Mouse (Mus musculus) heart, adult 18-20 months (tissue): Measurements from ENCODE around the gene Ddx49. TPM values are rescaled to one million over a fixed set of nuclear protein-coding genes. Genes with fewer than 3 reads are reported as not detected.

Experiments
- DNase-seq, 2 experiments: peaks; one replicate each; pipeline ENCODE4 v3.0.0; 2021 to 2022; ENCODE audit warnings: mixed read lengths in 1 of 2
- total RNA-seq, 2 experiments: library from RNA; stranded (reverse); gene quantifications; 2 replicates each; pipeline ENCODE4 v1.2.3; 2021

The Ddx49 gene
- total RNA-seq, 2 experiments from 2014 or later, result 27.4 to 34.6 TPM

DNA sequence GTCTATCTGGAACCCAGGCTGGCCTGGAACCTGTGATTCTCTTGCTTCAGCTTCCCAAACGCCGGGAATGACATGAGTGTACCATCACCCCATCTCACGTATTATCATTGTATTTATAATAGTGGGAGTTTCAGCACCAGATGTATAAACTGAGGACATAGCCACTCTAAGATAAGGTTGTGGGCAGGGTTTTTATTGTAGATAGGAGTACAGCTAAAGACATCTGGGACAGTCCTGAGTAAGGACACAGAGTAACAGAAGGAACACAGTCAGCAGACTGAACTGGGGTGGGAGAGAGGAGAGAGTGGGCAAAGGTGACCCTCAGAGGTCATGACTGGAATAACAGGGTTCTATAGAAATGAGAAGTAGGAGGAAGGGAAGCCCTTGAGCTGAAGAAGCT, 34.6 kb downstream of the Ddx49 start:
- DNase-seq, result no peak

DNA sequence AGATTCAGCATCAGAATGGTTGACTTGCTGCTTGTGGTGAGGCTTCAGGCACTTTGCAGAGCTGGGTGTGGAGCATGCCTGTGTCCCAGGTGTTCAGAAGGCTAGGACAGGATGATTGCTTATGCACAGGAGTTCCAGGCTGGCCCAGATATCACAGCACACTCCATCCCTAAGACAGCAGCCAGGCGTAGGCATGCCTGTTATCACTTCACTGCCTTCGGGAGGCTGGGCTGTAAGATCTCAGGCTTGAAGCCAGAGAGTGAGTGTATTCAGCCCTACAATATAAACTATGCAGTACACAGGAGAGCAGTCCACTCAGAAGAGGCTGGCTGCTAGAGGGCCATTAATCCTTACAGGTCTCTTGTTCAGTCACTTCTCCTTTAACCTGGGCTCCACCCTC, 43.2 kb downstream of the Ddx49 start:
- DNase-seq, result no peak

DNA sequence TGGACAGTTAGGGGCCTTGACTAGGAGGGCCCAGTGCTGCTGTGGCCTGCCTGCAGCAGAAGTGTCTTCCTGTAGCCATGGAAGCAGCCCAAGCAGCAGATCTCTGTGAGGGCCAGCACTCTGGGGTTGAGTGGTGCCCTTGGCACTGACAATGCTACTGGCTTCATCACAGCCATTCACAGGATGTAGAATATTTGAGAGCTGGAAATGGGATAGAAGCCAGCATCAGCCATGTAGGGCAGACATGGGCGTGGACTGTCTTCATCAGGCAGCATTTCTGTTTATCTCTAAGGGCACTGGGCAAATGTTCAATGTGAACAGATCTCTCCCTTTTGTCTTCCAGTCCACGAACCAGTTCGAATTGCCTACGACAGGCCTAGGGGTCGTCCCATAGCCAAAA, 43.7 kb downstream of the Ddx49 start:
- DNase-seq, result peak in 1 of 2 experiments; percentile 55

DNA sequence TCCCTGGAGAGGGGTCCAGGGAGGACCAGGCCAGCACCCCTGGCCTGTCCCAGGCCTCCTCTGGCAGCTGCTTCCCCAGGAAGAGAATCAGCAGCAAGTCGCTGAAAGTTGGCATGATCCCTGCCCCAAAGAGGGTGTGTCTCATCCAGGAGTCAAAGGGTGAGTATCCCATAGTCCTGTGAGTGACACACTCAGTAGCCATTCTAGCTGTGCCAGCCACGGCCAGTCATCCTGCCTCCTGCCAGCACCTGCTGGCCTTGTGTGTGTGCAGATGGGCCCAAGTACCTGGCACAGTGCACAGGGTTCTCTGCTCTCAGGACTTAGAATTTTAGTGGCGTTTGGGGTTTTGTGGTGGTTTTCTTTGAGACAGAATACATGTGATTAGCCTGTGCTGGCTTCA, 44.8 kb downstream of the Ddx49 start:
- no peak for DNase-seq

DNA sequence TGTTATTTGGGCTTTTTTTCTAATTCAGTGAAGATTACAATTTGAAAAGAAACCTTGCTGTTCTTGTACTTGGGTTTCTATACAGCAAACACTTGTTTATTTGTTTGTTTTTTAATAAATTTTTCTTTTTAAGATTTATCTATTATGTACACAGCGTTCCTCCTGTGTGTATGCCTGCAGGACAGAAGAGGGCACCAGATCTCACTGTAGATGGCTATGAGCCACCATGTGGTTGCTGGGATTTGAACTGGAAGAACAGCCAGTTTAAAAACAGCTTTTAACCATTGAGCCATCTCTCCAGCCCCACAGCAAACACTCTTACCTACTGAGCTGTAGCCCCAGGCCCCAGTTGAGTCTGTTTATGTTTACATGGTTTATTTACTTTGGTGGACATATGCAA, 47.7 kb downstream of the Ddx49 start:
- DNase-seq, result no peak

DNA sequence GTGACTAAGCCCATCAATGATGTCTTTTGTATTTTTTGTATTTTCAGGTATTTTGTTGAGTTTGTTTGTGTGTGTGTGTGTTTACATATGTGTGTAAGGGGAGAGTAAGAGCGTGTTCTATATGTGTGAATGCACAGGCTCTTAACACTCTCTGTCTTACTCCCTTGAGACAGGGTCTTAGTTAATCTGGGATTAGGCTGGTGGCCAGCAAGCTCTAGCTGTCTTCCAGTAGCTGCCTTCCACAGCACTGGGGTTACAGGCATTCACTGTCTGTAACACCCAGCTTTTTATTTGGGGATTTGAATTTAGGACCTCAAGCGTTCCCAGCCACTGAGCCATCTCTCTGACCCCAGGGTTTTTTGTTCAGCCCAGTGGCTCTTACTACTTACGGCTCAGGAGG, 54.4 kb downstream of the Ddx49 start:
- DNase-seq, result no peak

DNA sequence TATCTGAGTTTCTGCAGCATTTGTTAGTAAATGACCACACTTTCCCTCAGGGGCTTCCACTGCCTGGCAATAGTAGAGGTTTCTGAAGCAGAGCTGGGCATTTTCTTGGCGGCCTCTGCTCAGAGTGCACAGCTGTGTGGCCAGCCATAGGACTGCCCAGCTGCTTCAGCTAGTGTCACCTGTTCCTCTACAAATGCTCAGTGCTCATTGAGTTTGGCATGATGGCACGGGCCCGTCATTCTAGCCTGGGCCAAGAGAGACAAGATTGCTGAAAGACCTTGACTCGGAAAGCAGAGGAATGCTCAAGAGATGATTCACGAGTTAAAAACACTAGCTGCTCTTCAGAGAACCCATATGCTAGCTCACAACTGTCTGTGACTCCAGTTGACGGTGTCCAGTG, 55.7 kb downstream of the Ddx49 start:
- DNase-seq, result no peak

Other genes starting within 250 kb of the Ddx49 start
- 1 to 10 TPM in 1 of 2 experiments, under 1 TPM in 1; 0.52 to 1.4 TPM for gene Tm6sf2, start 229.6 kb downstream of the Ddx49 start, total RNA-seq
- under 1 TPM in 1 of 2 experiments, not detected in 1; 0.08 TPM for gene Hapln4, start 219.0 kb downstream of the Ddx49 start, total RNA-seq
- gene Ncan, start 181.6 kb downstream of the Ddx49 start, total RNA-seq, result under 1 TPM in 1 of 2 experiments, not detected in 1; 0.03 TPM
- 1 to 10 TPM; 7.5 to 7.9 TPM for gene Nr2c2ap, start 171.2 kb downstream of the Ddx49 start, total RNA-seq
- 10 to 100 TPM; 19.8 to 19.9 TPM for gene Rfxank, start 163.3 kb downstream of the Ddx49 start, total RNA-seq
- 10 to 100 TPM; 17.6 to 28.5 TPM for gene Borcs8, start 163.0 kb downstream of the Ddx49 start, total RNA-seq
- gene Mef2b, start 162.8 kb downstream of the Ddx49 start, total RNA-seq, result under 1 TPM in 1 of 2 experiments, not detected in 1; 0.31 TPM
- gene Tmem161a, start 130.1 kb downstream of the Ddx49 start, total RNA-seq, result 100 to 1,000 TPM in 1 of 2 experiments, 10 to 100 TPM in 1; 90.1 to 101 TPM
- 10 to 100 TPM; 53.5 to 54.8 TPM for gene Slc25a42, start 90.2 kb downstream of the Ddx49 start, total RNA-seq
- 10 to 100 TPM; 37.3 to 39.1 TPM for gene Sugp2, start 68.3 kb downstream of the Ddx49 start, total RNA-seq
- gene Armc6, start 68.0 kb downstream of the Ddx49 start, total RNA-seq, result 1 to 10 TPM; 6.8 to 7.8 TPM
- gene Homer3, start 19.7 kb downstream of the Ddx49 start, total RNA-seq, result 1 to 10 TPM; 7.7 to 8.4 TPM
- gene Cope, start within 50 bp of the Ddx49 start, total RNA-seq, result 100 to 1,000 TPM; 157 to 174 TPM
- under 1 TPM; 0.55 to 0.57 TPM for gene Cers1, start 13.3 kb upstream of the Ddx49 start, total RNA-seq
- gene Gdf1, start 27.3 kb upstream of the Ddx49 start, total RNA-seq, result under 1 TPM in 1 of 2 experiments, not detected in 1; 0.28 TPM
- 10 to 100 TPM; 46.1 to 46.8 TPM for gene Upf1, start 50.8 kb upstream of the Ddx49 start, total RNA-seq
- 1 to 10 TPM; 5.1 to 6.6 TPM for gene Comp, start 71.1 kb upstream of the Ddx49 start, total RNA-seq
- gene Crtc1, start 137.1 kb upstream of the Ddx49 start, total RNA-seq, result 1 to 10 TPM; 7.8 to 9.0 TPM
- 1 to 10 TPM; 8.4 to 9.7 TPM for gene Klhl26, start 174.5 kb upstream of the Ddx49 start, total RNA-seq
- gene Tmem59l, start 184.9 kb upstream of the Ddx49 start, total RNA-seq, result not detected
- under 1 TPM; 0.20 to 0.62 TPM for gene Crlf1, start 190.7 kb upstream of the Ddx49 start, total RNA-seq
- gene Rex1bd, start 204.3 kb upstream of the Ddx49 start, total RNA-seq, result 100 to 1,000 TPM; 113 to 128 TPM
- gene Uba52, start 208.3 kb upstream of the Ddx49 start, total RNA-seq, result 1,000 to 10,000 TPM; 1,328 to 1,514 TPM
- gene Fkbp8, start 225.2 kb upstream of the Ddx49 start, total RNA-seq, result 100 to 1,000 TPM; 120 to 129 TPM
- gene Kxd1, start 225.5 kb upstream of the Ddx49 start, total RNA-seq, result 100 to 1,000 TPM in 1 of 2 experiments, 10 to 100 TPM in 1; 92.4 to 107 TPM
- gene Ell, start 237.0 kb upstream of the Ddx49 start, total RNA-seq, result 10 to 100 TPM; 10.9 to 12.0 TPM